ENCODE assay signal across 28 mouse cellular contexts in genomic region chr2:106621251-106621650, GRCm38 (mm10).
"Had no signal": no experiment of that assay in that cellular context is flagged by ENCODE, and none has a peak within 500 bp of the region (broad histone marks: within the 10 kb centered on the region; RNA-seq: fewer than 3 reads in every experiment).

No protein-coding gene starts in this region.

- DNase-seq: cerebellum, adult 2 months; cerebellum, adult 8-10 months; cerebellum, adult 9-10 months; cerebellum, adult 9-11 months; cerebellum, postnatal 10 days; cerebellum, postnatal 14 days; cerebellum, postnatal 25 days; cerebellum, postnatal 36 days; embryo, embryonic 11 days; forebrain, postnatal 0 days; gastrocnemius, adult 2 months; gastrocnemius, postnatal 10 days; gastrocnemius, postnatal 14 days; gastrocnemius, postnatal 25 days; gastrocnemius, postnatal 36 days; heart, adult 18-20 months; heart, adult 2 months had no signal

- H3K9ac ChIP-seq: embryonic facial prominence, embryonic 12.5 days; embryonic facial prominence, embryonic 13.5 days; embryonic facial prominence, embryonic 15.5 days; forebrain, embryonic 12.5 days; forebrain, embryonic 13.5 days; forebrain, embryonic 15.5 days; forebrain, postnatal 0 days had no signal

- H3K4me1 ChIP-seq: embryonic facial prominence, embryonic 10.5 days; embryonic facial prominence, embryonic 12.5 days; embryonic facial prominence, embryonic 13.5 days; embryonic facial prominence, embryonic 15.5 days; forebrain, embryonic 10.5 days; forebrain, embryonic 12.5 days; forebrain, embryonic 13.5 days; forebrain, embryonic 15.5 days had no signal

- H3K36me3 ChIP-seq: embryonic facial prominence, embryonic 10.5 days; embryonic facial prominence, embryonic 12.5 days; embryonic facial prominence, embryonic 13.5 days; embryonic facial prominence, embryonic 15.5 days; forebrain, embryonic 10.5 days; forebrain, embryonic 12.5 days; forebrain, embryonic 15.5 days had no signal

- H3K4me3 ChIP-seq: embryonic facial prominence, embryonic 10.5 days; embryonic facial prominence, embryonic 12.5 days; embryonic facial prominence, embryonic 13.5 days; embryonic facial prominence, embryonic 15.5 days; erythroblast, embryonic 14.5 days; forebrain, embryonic 10.5 days; forebrain, embryonic 12.5 days; forebrain, embryonic 13.5 days; forebrain, embryonic 15.5 days; gastrocnemius, adult 2 months; heart, adult 2 months had no signal

- H3K9me3 ChIP-seq: embryonic facial prominence, embryonic 10.5 days; embryonic facial prominence, embryonic 12.5 days; embryonic facial prominence, embryonic 13.5 days; embryonic facial prominence, embryonic 15.5 days; forebrain, embryonic 10.5 days; forebrain, embryonic 12.5 days; forebrain, embryonic 13.5 days; forebrain, embryonic 15.5 days had no signal

- H3K27ac ChIP-seq: embryonic facial prominence, embryonic 10.5 days; embryonic facial prominence, embryonic 12.5 days; embryonic facial prominence, embryonic 13.5 days; embryonic facial prominence, embryonic 15.5 days; forebrain, embryonic 10.5 days; forebrain, embryonic 12.5 days; forebrain, embryonic 13.5 days; forebrain, embryonic 15.5 days; gastrocnemius, adult 2 months; heart, adult 2 months had no signal

- H3K4me2 ChIP-seq: embryonic facial prominence, embryonic 12.5 days; embryonic facial prominence, embryonic 13.5 days; embryonic facial prominence, embryonic 15.5 days; forebrain, embryonic 12.5 days; forebrain, embryonic 13.5 days; forebrain, embryonic 15.5 days had no signal

- H3K27me3 ChIP-seq: embryonic facial prominence, embryonic 12.5 days; embryonic facial prominence, embryonic 13.5 days; embryonic facial prominence, embryonic 15.5 days; forebrain, embryonic 12.5 days; forebrain, embryonic 13.5 days; forebrain, embryonic 15.5 days had no signal

- ATAC-seq: forebrain, embryonic 13.5 days; forebrain, embryonic 14.5 days; forebrain, embryonic 15.5 days; forebrain, embryonic 16.5 days; forebrain, postnatal 0 days had no signal
